In genomic region chr2:79456575-79457349, GRCm38 (mm10) we compare ENCODE assay signal across 8 mouse cellular contexts. TPM values are rescaled to one million over a fixed set of nuclear protein-coding genes. Genes with fewer than 3 reads are reported as not detected.
DNase-seq lines count a peak whose midpoint lies in the region; ATAC-seq lines count a peak whose summit lies in the region.

Neurod1 (minus strand) TSS chr2:79456751.
Cerkl (minus strand) TSS chr2:79456785.

- peaks cover 27% of the 10 kb centered on the region for H3K4me1 ChIP-seq in megakaryocyte, embryonic 14.5 days
- H3K4me1 ChIP-seq in embryonic facial prominence, embryonic 14.5 days (ENCODE audit: control insufficient read depth, insufficient read depth, low read length): no peaks in the 10 kb centered on the region
- peaks cover 30% of the 10 kb centered on the region for H3K4me1 ChIP-seq in midbrain, embryonic 11.5 days (ENCODE audit: control insufficient read depth, insufficient read depth, low read length)

- peak within 1 kb of the TSS; percentile 55 for H3K4me2 ChIP-seq in embryonic facial prominence, embryonic 14.5 days (ENCODE audit: low read depth, low read length)
- peak within 1 kb of the TSS; percentile 57 for H3K4me2 ChIP-seq in midbrain, embryonic 11.5 days

- peak; percentile 78 for DNase-seq in embryonic facial prominence, embryonic 14.5 days (ENCODE audit: low spot score)
- peak; percentile 56 to 66 for DNase-seq in layer of hippocampus, adult 8-10 months (ENCODE audit: low spot score in 2 of 2)
- peak; percentile 95 for DNase-seq in midbrain, embryonic 11.5 days (ENCODE audit: low spot score, missing footprints)
- peak; percentile 13 for DNase-seq in yolk sac, embryonic 10.5 days (ENCODE audit: low spot score)
- no peak for DNase-seq in urinary bladder, postnatal 14 days (ENCODE audit: low spot score)
- DNase-seq in gastrocnemius, postnatal 14 days: no peak

- ATAC-seq in megakaryocyte, adult 5-6 weeks (ENCODE audit: poor library complexity, severe bottlenecking): no peak
- ATAC-seq in embryonic facial prominence, embryonic 14.5 days (ENCODE audit: low read depth): peak; percentile 75
- ATAC-seq in midbrain, embryonic 11.5 days (ENCODE audit: low FRiP score): peak; percentile 90

- H3K4me3 ChIP-seq in megakaryocyte, embryonic 14.5 days (replicated peaks): peak within 1 kb of the TSS; percentile 80
- peak within 1 kb of the TSS; percentile 34 for H3K4me3 ChIP-seq in embryonic facial prominence, embryonic 14.5 days (ENCODE audit: low read depth, low read length)
- H3K4me3 ChIP-seq in midbrain, embryonic 11.5 days (ENCODE audit: low read depth, low read length): peak within 1 kb of the TSS; percentile 43

- under 1% methylated on average over 39 of the region's 42 CpGs for WGBS in embryonic facial prominence, embryonic 14.5 days
- under 1% methylated on average over 42 of the region's 42 CpGs for WGBS in midbrain, embryonic 11.5 days

- intact Hi-C loops in gastrocnemius, postnatal 14 days (cut with DNase I; ENCODE audit: low total_unique reads): no loop called here

- H3K36me3 ChIP-seq in megakaryocyte, embryonic 14.5 days (replicated peaks; ENCODE audit: low read length): no peaks in the 10 kb centered on the region
- H3K36me3 ChIP-seq in embryonic facial prominence, embryonic 14.5 days (ENCODE audit: control insufficient read depth, insufficient read depth, low read length): no peaks in the 10 kb centered on the region
- no peaks in the 10 kb centered on the region for H3K36me3 ChIP-seq in midbrain, embryonic 11.5 days (ENCODE audit: control insufficient read depth, insufficient read depth, low read length)

- peaks cover 17% of the 10 kb centered on the region; the same call in 1 of the 2 replicates for H3K9me3 ChIP-seq in megakaryocyte, embryonic 14.5 days
- H3K9me3 ChIP-seq in embryonic facial prominence, embryonic 14.5 days (ENCODE audit: control insufficient read depth, low read length): no peaks in the 10 kb centered on the region
- no peaks in the 10 kb centered on the region for H3K9me3 ChIP-seq in midbrain, embryonic 11.5 days (ENCODE audit: control insufficient read depth, low read length)

- H3K27ac ChIP-seq in embryonic facial prominence, embryonic 14.5 days (replicated peaks; ENCODE audit: low read depth, low read length): no peak within 1 kb of the TSS
- no peak within 1 kb of the TSS; the same call in 1 of the 2 replicates for H3K27ac ChIP-seq in midbrain, embryonic 11.5 days (ENCODE audit: low read depth, low read length)

- H3K9ac ChIP-seq in embryonic facial prominence, embryonic 14.5 days (ENCODE audit: low read depth, low read length): no peak within 1 kb of the TSS
- H3K9ac ChIP-seq in midbrain, embryonic 11.5 days (ENCODE audit: low read length): peak within 1 kb of the TSS; percentile 62

- H3K27me3 ChIP-seq in megakaryocyte, embryonic 14.5 days (replicated peaks): peaks cover 68% of the 10 kb centered on the region
- peaks cover 78% of the 10 kb centered on the region for H3K27me3 ChIP-seq in embryonic facial prominence, embryonic 14.5 days (replicated peaks; ENCODE audit: control insufficient read depth, insufficient read depth, low read length)
- H3K27me3 ChIP-seq in midbrain, embryonic 11.5 days (ENCODE audit: control insufficient read depth, insufficient read depth, low read length): peaks cover 67% of the 10 kb centered on the region

RNA-seq across cellular contexts. Expression of gene Neurod1, which starts in this region (rescaled TPM):
- polyA plus RNA-seq in megakaryocyte, embryonic 14.5 days (2012; ENCODE audit: insufficient read depth, low replicate concordance): not detected in 2 replicates
- not detected in 2 replicates for total RNA-seq in megakaryocyte, adult 5-6 weeks (2015)
- total RNA-seq in megakaryocyte, adult 5-6 weeks (2017): not detected in 2 replicates
- polyA plus RNA-seq in embryonic facial prominence, embryonic 14.5 days (2014; fragmentation: Nextera tagmentation; extraction: Ambion mirVana): 4.2 and 5.0 TPM in 2 replicates
- total RNA-seq in layer of hippocampus, adult 8-10 months (2022): 10 to 100 TPM; 19.6 to 28.3 (median 22.9) TPM
- polyA plus RNA-seq in midbrain, embryonic 11.5 days (2014; fragmentation: Nextera tagmentation; extraction: Ambion mirVana): 43.4 TPM in 2 replicates
- total RNA-seq in gastrocnemius, postnatal 14 days (2021): under 1 TPM in 1 of 2 experiments, not detected in 1; 0.10 TPM

RNA-seq across cellular contexts. Expression of gene Cerkl, which starts in this region (rescaled TPM):
- polyA plus RNA-seq in megakaryocyte, embryonic 14.5 days (2012; ENCODE audit: insufficient read depth, low replicate concordance): not detected in 2 replicates
- 3.4 and 3.9 TPM in 2 replicates for total RNA-seq in megakaryocyte, adult 5-6 weeks (2015)
- 6.1 and 12.8 TPM in 2 replicates for total RNA-seq in megakaryocyte, adult 5-6 weeks (2017)
- polyA plus RNA-seq in embryonic facial prominence, embryonic 14.5 days (2014; fragmentation: Nextera tagmentation; extraction: Ambion mirVana): 0.88 and 1.2 TPM in 2 replicates
- total RNA-seq in layer of hippocampus, adult 8-10 months (2022): 1 to 10 TPM; 5.9 to 7.8 (median 6.4) TPM
- 2.4 and 2.5 TPM in 2 replicates for polyA plus RNA-seq in midbrain, embryonic 11.5 days (2014; fragmentation: Nextera tagmentation; extraction: Ambion mirVana)
- under 1 TPM; 0.25 to 0.33 TPM for total RNA-seq in gastrocnemius, postnatal 14 days (2021)

Comparison
In these comparisons a context has a peak if more than half of its experiments do, and no peak if none do; other contexts are left out.
1. RNA of gene Neurod1 (total RNA-seq): 19.6 to 28.3 TPM in layer of hippocampus, adult 8-10 months; 0.10 TPM in gastrocnemius, postnatal 14 days and not detected in megakaryocyte, adult 5-6 weeks; every median in the first group is over 10 times any median in the second.
2. DNase-seq: peak in embryonic facial prominence, embryonic 14.5 days (single experiment), layer of hippocampus, adult 8-10 months (2 of 2), midbrain, embryonic 11.5 days (single experiment) and yolk sac, embryonic 10.5 days (single experiment); none in urinary bladder, postnatal 14 days (single experiment) and gastrocnemius, postnatal 14 days (single experiment).
3. Peak in every context shown above with its lines, with median percentiles within 50 percentile points of each other: H3K4me3 ChIP-seq.